Mouse (Mus musculus): ENCODE measurements around the gene Cacna1d. TPM values are rescaled to one million over a fixed set of nuclear protein-coding genes. Genes with fewer than 3 reads are reported as not detected.

The Cacna1d gene
- polyA plus RNA-seq, 2 experiments, result 4.9 to 13.0 TPM

DNA sequence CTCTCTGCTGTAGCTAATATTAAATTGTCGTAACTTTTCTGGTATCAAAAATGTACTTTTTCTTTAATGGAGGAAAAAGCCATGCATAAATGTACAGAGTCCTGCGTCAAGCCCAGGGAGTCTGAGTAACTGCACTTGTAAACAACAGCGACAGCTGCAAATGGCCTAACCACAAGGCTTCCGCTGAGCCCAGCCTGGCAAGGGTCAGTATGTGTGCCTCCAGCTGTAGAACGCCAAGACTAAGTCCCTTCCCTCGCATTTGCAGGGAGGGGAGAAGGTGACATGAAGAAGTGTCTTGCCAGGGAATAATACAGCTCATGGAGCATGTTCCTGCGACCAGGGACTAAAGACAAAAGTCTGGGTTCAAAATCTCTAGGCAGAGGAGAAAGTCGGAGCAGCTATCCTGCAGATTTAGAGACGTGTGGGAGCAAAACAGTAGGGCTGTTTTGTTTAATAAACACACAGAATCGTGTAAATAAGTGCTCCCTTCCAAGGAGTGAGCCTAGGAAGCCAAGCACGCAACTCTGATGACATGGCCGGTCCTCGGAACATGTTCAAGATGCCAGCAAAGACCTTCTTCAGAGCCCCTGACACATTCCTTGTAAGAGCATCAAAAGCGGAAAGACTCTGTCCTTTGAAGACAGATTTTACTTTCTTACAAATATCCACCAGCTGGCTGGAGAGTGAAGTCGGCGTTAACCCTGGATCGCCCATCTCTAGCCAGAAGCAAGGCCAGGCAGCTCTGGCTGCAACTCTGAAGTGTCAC is 160.7 kb downstream of the Cacna1d start:
- ATAC-seq (ENCODE audit: low FRiP score, low read depth) (no peak), DNase-seq (ENCODE audit: low spot score) (no peak)
- no peaks in the 10 kb centered on the region for H3K27me3 ChIP-seq (ENCODE audit: control insufficient read depth, insufficient read depth, low read length)
- no peaks in the 10 kb centered on the region for H3K36me3 ChIP-seq (ENCODE audit: control insufficient read depth, insufficient read depth, low read length)
- no peak overlapping the region for H3K4me2 ChIP-seq (replicated peaks; ENCODE audit: low read depth, low read length, severe bottlenecking)
- TF ChIP-seq POLR2A (IDR thresholded peaks at IDR 0.05; ENCODE audit: borderline replicate concordance, extremely low read depth, insufficient read depth, insufficient read length), result no peak
- H3K4me1 ChIP-seq (ENCODE audit: control insufficient read depth, insufficient read depth, low read length), result 0 out of 2 replicates have a peak, but pooled peaks cover 2% of the 10 kb centered on the region
- no peaks in the 10 kb centered on the region for H3K9me3 ChIP-seq (ENCODE audit: control insufficient read depth, low read length)
- no peak overlapping the region for H3K9ac ChIP-seq (ENCODE audit: low read depth, low read length, severe bottlenecking)
- H3K27ac ChIP-seq (replicated peaks; ENCODE audit: low read depth, low read length), result no peak overlapping the region
- no peak overlapping the region for H3K4me3 ChIP-seq (replicated peaks; ENCODE audit: low read length)
- 75% methylated on average over 17 of the region's 17 CpGs for WGBS

DNA sequence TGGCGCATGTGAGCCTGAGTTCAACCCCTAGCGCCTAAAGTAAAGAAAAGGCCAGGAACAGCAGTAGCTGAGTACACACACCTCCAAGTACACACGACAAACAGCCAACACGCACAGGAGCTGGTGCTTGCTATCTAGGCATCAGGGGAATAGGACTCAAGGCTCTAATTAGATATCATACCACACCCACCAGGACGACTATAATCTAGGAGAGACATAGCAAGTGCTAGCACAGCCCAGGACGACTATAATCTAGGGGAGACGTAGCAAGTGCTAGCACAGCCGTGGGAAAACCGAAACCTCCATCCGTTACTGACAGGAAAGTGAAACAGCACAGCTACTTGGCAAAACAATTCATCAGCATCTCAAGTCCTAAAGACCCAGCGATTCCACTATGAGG is 162.1 kb downstream of the Cacna1d start:
- H3K27me3 ChIP-seq (ENCODE audit: control insufficient read depth, insufficient read depth, low read length), result no peaks in the 10 kb centered on the region
- no peak overlapping the region for H3K27ac ChIP-seq (replicated peaks; ENCODE audit: low read depth, low read length)
- 0 out of 2 replicates have a peak, but pooled peaks cover 2% of the 10 kb centered on the region for H3K4me1 ChIP-seq (ENCODE audit: control insufficient read depth, insufficient read depth, low read length)
- ATAC-seq (ENCODE audit: low FRiP score, low read depth) (no peak), DNase-seq (ENCODE audit: low spot score) (no peak)
- H3K4me2 ChIP-seq (replicated peaks; ENCODE audit: low read depth, low read length, severe bottlenecking), result no peak overlapping the region
- TF ChIP-seq POLR2A (IDR thresholded peaks at IDR 0.05; ENCODE audit: borderline replicate concordance, extremely low read depth, insufficient read depth, insufficient read length), result no peak
- WGBS, result 75% methylated on average over 11 of the region's 11 CpGs
- H3K9ac ChIP-seq (ENCODE audit: low read depth, low read length, severe bottlenecking), result no peak overlapping the region
- H3K36me3 ChIP-seq (ENCODE audit: control insufficient read depth, insufficient read depth, low read length), result no peaks in the 10 kb centered on the region
- H3K4me3 ChIP-seq (replicated peaks; ENCODE audit: low read length), result no peak overlapping the region
- H3K9me3 ChIP-seq (ENCODE audit: control insufficient read depth, low read length), result no peaks in the 10 kb centered on the region

GRCm38 (mm10) chr14:30327452-30327851 is 163.8 kb downstream of the Cacna1d start:
- DNase-seq (ENCODE audit: low spot score), result no peak
- no peaks in the 10 kb centered on the region for H3K9me3 ChIP-seq (ENCODE audit: control insufficient read depth, low read length)
- 0 out of 2 replicates have a peak, but pooled peaks cover 2% of the 10 kb centered on the region for H3K4me1 ChIP-seq (ENCODE audit: control insufficient read depth, insufficient read depth, low read length)
- no peaks in the 10 kb centered on the region for H3K36me3 ChIP-seq (ENCODE audit: control insufficient read depth, insufficient read depth, low read length)
- no peak overlapping the region for H3K9ac ChIP-seq (ENCODE audit: low read depth, low read length, severe bottlenecking)
- ATAC-seq (ENCODE audit: low FRiP score, low read depth), result no peak
- WGBS, result 58% methylated on average over 7 of the region's 7 CpGs
- H3K4me3 ChIP-seq (replicated peaks; ENCODE audit: low read length), result no peak overlapping the region
- H3K4me2 ChIP-seq (replicated peaks; ENCODE audit: low read depth, low read length, severe bottlenecking), result no peak overlapping the region
- TF ChIP-seq POLR2A (IDR thresholded peaks at IDR 0.05; ENCODE audit: borderline replicate concordance, extremely low read depth, insufficient read depth, insufficient read length), result no peak
- H3K27ac ChIP-seq (replicated peaks; ENCODE audit: low read depth, low read length), result no peak overlapping the region
- H3K27me3 ChIP-seq (ENCODE audit: control insufficient read depth, insufficient read depth, low read length), result no peaks in the 10 kb centered on the region

- ATAC-seq (ENCODE audit: low FRiP score, low read depth), result no peak
- H3K36me3 ChIP-seq (ENCODE audit: control insufficient read depth, insufficient read depth, low read length), result no peaks in the 10 kb centered on the region
- H3K9ac ChIP-seq (ENCODE audit: low read depth, low read length, severe bottlenecking), result no peak overlapping the region
- 57% methylated on average over 8 of the region's 8 CpGs for WGBS
- H3K4me1 ChIP-seq (ENCODE audit: control insufficient read depth, insufficient read depth, low read length), result 0 out of 2 replicates have a peak, but pooled peaks cover 2% of the 10 kb centered on the region
- H3K4me2 ChIP-seq (replicated peaks; ENCODE audit: low read depth, low read length, severe bottlenecking), result no peak overlapping the region
- no peak for DNase-seq (ENCODE audit: low spot score)
- H3K9me3 ChIP-seq (ENCODE audit: control insufficient read depth, low read length), result no peaks in the 10 kb centered on the region
- no peak for TF ChIP-seq POLR2A (IDR thresholded peaks at IDR 0.05; ENCODE audit: borderline replicate concordance, extremely low read depth, insufficient read depth, insufficient read length)
- H3K27ac ChIP-seq (replicated peaks; ENCODE audit: low read depth, low read length), result no peak overlapping the region
- H3K27me3 ChIP-seq (ENCODE audit: control insufficient read depth, insufficient read depth, low read length), result no peaks in the 10 kb centered on the region
- no peak overlapping the region for H3K4me3 ChIP-seq (replicated peaks; ENCODE audit: low read length)
Observed at GRCm38 (mm10) chr14:30327051-30327450, 164.2 kb downstream of the Cacna1d start.

DNA sequence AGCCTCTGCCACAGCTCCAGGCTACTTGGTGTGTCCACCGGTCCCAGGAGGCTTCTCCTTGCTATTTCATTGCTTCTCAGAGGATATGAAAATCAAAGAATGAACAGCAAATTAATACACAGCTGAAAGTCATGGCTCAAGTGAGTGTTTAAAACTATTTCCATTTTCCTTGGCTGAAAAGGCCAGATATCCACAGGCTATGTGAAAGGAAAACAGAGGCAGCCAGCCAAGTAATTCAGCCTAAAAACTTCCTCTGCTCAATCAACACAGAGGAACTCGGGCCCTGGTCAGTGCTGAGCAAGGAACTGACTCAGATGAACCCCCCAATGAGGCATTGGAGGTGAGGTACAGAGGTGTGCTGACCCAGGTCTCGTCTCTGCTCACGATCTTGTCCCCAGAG is 165.0 kb downstream of the Cacna1d start:
- DNase-seq (ENCODE audit: low spot score), result peak; percentile 13
- Histone ChIP-seq H3K4me2 (replicated peaks; ENCODE audit: low read depth, low read length, severe bottlenecking) (no peak overlapping the region), H3K27me3 (ENCODE audit: control insufficient read depth, insufficient read depth, low read length) (no peaks in the 10 kb centered on the region), H3K36me3 (ENCODE audit: control insufficient read depth, insufficient read depth, low read length) (no peaks in the 10 kb centered on the region), H3K4me1 (ENCODE audit: control insufficient read depth, insufficient read depth, low read length) (0 out of 2 replicates have a peak, but pooled peaks cover 2% of the 10 kb centered on the region), H3K4me3 (replicated peaks; ENCODE audit: low read length) (no peak overlapping the region), H3K27ac (replicated peaks; ENCODE audit: low read depth, low read length) (no peak overlapping the region), H3K9ac (ENCODE audit: low read depth, low read length, severe bottlenecking) (no peak overlapping the region), H3K9me3 (ENCODE audit: control insufficient read depth, low read length) (no peaks in the 10 kb centered on the region)
- no peak for ATAC-seq (ENCODE audit: low FRiP score, low read depth)
- TF ChIP-seq POLR2A (IDR thresholded peaks at IDR 0.05; ENCODE audit: borderline replicate concordance, extremely low read depth, insufficient read depth, insufficient read length), result no peak
- WGBS, result 67% methylated on average over 4 of the region's 4 CpGs

Measured in limb, embryonic 14.5 days (tissue).